Mouse (Mus musculus) ES-E14 (cell line): ENCODE data around the gene Cd9.

Source experiments
- MAFK ChIP-seq: IDR thresholded peaks from 2 replicates; pipeline ENCODE4 v1.6.1; 2014; ENCODE audit warnings: mild to moderate bottlenecking, low read depth, low read length, inconsistent platforms; ENCODE audit not compliant: insufficient read depth
- ZNF384 ChIP-seq: IDR thresholded peaks from 2 replicates; pipeline ENCODE4 v1.6.1; 2012; ENCODE audit warnings: low read depth, low read length, inconsistent platforms

- no peak for TF ChIP-seq MAFK
- TF ChIP-seq ZNF384, result no peak
Measured at GRCm38 (mm10) chr6:125489881-125490559, 4.6 kb downstream of the Cd9 start.
